Mouse (Mus musculus) myocyte (in vitro differentiated cells): Measurements from ENCODE around the gene Pxylp1.

Experiments used
- CEBPB ChIP-seq: IDR thresholded peaks from 2 replicates; pipeline ENCODE4 v1.6.1; 2011; ENCODE audit warnings: mild to moderate bottlenecking, moderate library complexity; ENCODE audit not compliant: poor library complexity, insufficient read depth, severe bottlenecking
- E2F4 ChIP-seq: IDR thresholded peaks from one replicate; pipeline ENCODE4 v1.6.1; 2011; ENCODE audit warnings: mild to moderate bottlenecking, control low read depth, moderate library complexity; ENCODE audit not compliant: insufficient read depth
- MAX ChIP-seq: IDR thresholded peaks from one replicate; pipeline ENCODE4 v1.6.1; 2011; ENCODE audit warnings: low read depth, mild to moderate bottlenecking, control low read depth
- POLR2A ChIP-seq: IDR thresholded peaks from one replicate; pipeline ENCODE4 v1.6.1; 2011; ENCODE audit warnings: low read depth, mild to moderate bottlenecking, control low read depth, moderate library complexity; ENCODE audit not compliant: insufficient read length
- TCF12 ChIP-seq: IDR thresholded peaks from one replicate; pipeline ENCODE4 v1.6.1; 2011; ENCODE audit warnings: mild to moderate bottlenecking, control low read depth; ENCODE audit not compliant: poor library complexity, insufficient read depth, severe bottlenecking
- USF1 ChIP-seq: IDR thresholded peaks from one replicate; pipeline ENCODE4 v1.6.1; 2011; ENCODE audit warnings: low read depth, mild to moderate bottlenecking, control low read depth, moderate library complexity

DNA sequence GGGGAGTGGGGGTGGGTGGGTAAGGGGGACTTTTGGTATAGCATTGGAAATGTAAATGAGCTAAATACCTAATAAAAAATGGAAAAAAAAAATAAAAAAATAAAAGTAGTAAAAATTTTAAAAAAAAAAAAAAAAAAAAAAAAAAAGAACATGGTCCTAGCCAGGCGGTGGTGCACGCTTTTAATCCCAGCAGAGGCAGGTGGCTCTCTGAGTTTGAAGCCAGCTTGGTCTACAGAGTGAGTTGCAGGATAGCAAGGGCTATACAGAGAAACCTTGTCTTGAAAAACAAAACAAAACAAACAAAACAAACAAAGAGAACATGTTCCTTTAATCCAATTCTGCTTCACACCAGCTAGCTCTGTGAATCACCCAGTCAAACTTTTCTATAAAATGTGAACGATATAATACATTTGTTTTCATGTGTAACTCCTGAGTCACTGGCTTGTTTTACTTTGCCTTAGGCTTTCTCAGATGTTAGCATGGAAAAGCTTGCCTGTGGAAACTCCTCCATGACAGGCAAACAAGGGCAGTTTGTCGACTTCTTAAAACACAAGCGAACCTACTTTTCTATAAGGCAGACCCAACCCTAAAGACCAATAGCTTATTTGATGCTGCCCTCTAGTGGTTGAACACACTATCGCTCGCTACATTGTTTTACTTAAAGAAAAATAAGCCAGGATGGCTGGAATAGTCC lies 74.2 kb downstream of the Pxylp1 start:
- TF ChIP-seq CEBPB (no peak), POLR2A (no peak), TCF12 (no peak), E2F4 (no peak), MAX (no peak), USF1 (no peak)
